In the genomic region with DNA sequence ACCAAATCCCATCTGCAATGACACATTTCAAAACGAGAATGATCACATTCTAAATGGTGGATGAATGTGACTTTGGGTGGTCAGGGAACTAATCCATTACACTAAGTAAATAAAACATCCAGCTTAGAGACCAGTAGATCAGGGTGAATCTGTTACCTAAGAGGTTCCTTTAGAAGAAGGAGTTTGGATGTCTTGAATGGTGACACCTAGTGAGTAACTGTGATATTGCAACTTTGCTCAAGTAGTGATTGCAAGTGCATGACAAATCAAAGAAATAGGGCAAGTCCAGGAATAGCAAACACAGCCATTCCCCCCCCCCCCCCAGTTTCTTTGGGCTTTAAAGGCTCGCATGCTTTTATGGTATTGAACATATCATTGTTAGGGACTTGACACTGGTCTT, we compare ENCODE assay signal across 9 mouse cellular contexts.
A peak's percentile ranks its signal among the peaks of the same experiment; 100 is the strongest.
DNase-seq lines count a peak whose midpoint lies in the region; ATAC-seq and TF ChIP-seq lines count a peak whose summit lies in the region.
"Had no signal": no experiment of that assay in that cellular context is flagged by ENCODE, and none has a peak within 500 bp of the region (broad histone marks: within the 10 kb centered on the region; RNA-seq: fewer than 3 reads in every experiment).

No protein-coding gene starts in this region.

- H3K9ac ChIP-seq in embryonic facial prominence, embryonic 14.5 days (ENCODE audit: low read depth, low read length), result no peak overlapping the region
- no peak overlapping the region for H3K9ac ChIP-seq in forebrain, embryonic 15.5 days (replicated peaks)
- H3K9ac ChIP-seq: liver, embryonic 15.5 days had no signal

- H3K4me3 ChIP-seq in E14TG2a.4 (replicated peaks; ENCODE audit: low read length), result no peak overlapping the region
- no peak overlapping the region for H3K4me3 ChIP-seq in embryonic facial prominence, embryonic 14.5 days (ENCODE audit: low read depth, low read length)
- no peak overlapping the region for H3K4me3 ChIP-seq in forebrain, embryonic 15.5 days
- H3K4me3 ChIP-seq: liver, embryonic 15.5 days had no signal

- no peaks in the 10 kb centered on the region for H3K36me3 ChIP-seq in E14TG2a.4 (ENCODE audit: insufficient read depth, low read length)
- no peaks in the 10 kb centered on the region for H3K36me3 ChIP-seq in embryonic facial prominence, embryonic 14.5 days (ENCODE audit: control insufficient read depth, insufficient read depth, low read length)
- no peaks in the 10 kb centered on the region for H3K36me3 ChIP-seq in forebrain, embryonic 15.5 days
- H3K36me3 ChIP-seq: liver, embryonic 15.5 days had no signal

- H3K9me3 ChIP-seq in E14TG2a.4 (ENCODE audit: low read length), result peaks cover 16% of the 10 kb centered on the region
- no peaks in the 10 kb centered on the region for H3K9me3 ChIP-seq in embryonic facial prominence, embryonic 14.5 days (ENCODE audit: control insufficient read depth, low read length)
- no peaks in the 10 kb centered on the region for H3K9me3 ChIP-seq in forebrain, embryonic 15.5 days
- H3K9me3 ChIP-seq: liver, embryonic 15.5 days had no signal

- no peak overlapping the region for H3K4me2 ChIP-seq in embryonic facial prominence, embryonic 14.5 days (ENCODE audit: low read depth, low read length)
- H3K4me2 ChIP-seq in forebrain, embryonic 15.5 days (replicated peaks), result no peak overlapping the region
- H3K4me2 ChIP-seq: liver, embryonic 15.5 days had no signal

- peak; percentile 60 for TF ChIP-seq CTCF in E14TG2a.4 (conservative IDR thresholded peaks at IDR 0.05; ENCODE audit: low read length)

- ATAC-seq in embryonic facial prominence, embryonic 14.5 days (ENCODE audit: low read depth), result no peak
- ATAC-seq in forebrain, embryonic 15.5 days (replicated peaks), result no peak
- no peak for ATAC-seq in erythroblast, adult 5-6 weeks (replicated peaks; ENCODE audit: low FRiP score, poor library complexity, severe bottlenecking)

- H3K27me3 ChIP-seq in E14TG2a.4 (ENCODE audit: insufficient read depth, low read length), result no peaks in the 10 kb centered on the region
- no peaks in the 10 kb centered on the region for H3K27me3 ChIP-seq in embryonic facial prominence, embryonic 14.5 days (replicated peaks; ENCODE audit: control insufficient read depth, insufficient read depth, low read length)
- no peaks in the 10 kb centered on the region for H3K27me3 ChIP-seq in forebrain, embryonic 15.5 days
- H3K27me3 ChIP-seq: liver, embryonic 15.5 days had no signal

- 20% methylated on average over 2 of the region's 2 CpGs for WGBS in embryonic facial prominence, embryonic 14.5 days
- WGBS in forebrain, embryonic 15.5 days, result 54% methylated on average over 2 of the region's 2 CpGs

- no peaks in the 10 kb centered on the region for H3K4me1 ChIP-seq in E14TG2a.4 (replicated peaks; ENCODE audit: low read depth, low read length)
- H3K4me1 ChIP-seq in embryonic facial prominence, embryonic 14.5 days (ENCODE audit: control insufficient read depth, insufficient read depth, low read length), result no peaks in the 10 kb centered on the region
- H3K4me1 ChIP-seq in forebrain, embryonic 15.5 days, result peaks cover 3% of the 10 kb centered on the region
- H3K4me1 ChIP-seq: liver, embryonic 15.5 days had no signal

- no peak overlapping the region for H3K27ac ChIP-seq in embryonic facial prominence, embryonic 14.5 days (replicated peaks; ENCODE audit: low read depth, low read length)
- no peak overlapping the region for H3K27ac ChIP-seq in forebrain, embryonic 15.5 days (replicated peaks)
- H3K27ac ChIP-seq: liver, embryonic 15.5 days had no signal

- DNase-seq in kidney, postnatal 36 days, result peak; percentile 4 to 50
- DNase-seq in kidney, adult 18-20 months, result no peak
- DNase-seq in B cell, adult 2 months, result peak; percentile 32 to 40
- DNase-seq in embryonic facial prominence, embryonic 14.5 days (ENCODE audit: low spot score), result peak; percentile 56
- DNase-seq in retina, postnatal 7 days (ENCODE audit: low read depth, low spot score), result peak; percentile 30
